Mouse (Mus musculus) limb, embryonic 11.5 days (tissue): ENCODE results near the gene AI481877. TPM values are rescaled to one million over a fixed set of nuclear protein-coding genes. Genes with fewer than 3 reads are reported as not detected.

Source experiments
- ATAC-seq: fragments of 200-750 bp; cut with Nextera tagmentation; 2 replicates; pipeline ENCODE4 v1.8.0; 2017; ENCODE audit warnings: low read depth; ENCODE audit not compliant: insufficient number of reproducible peaks, low FRiP score, low TSS enrichment
- DNase-seq: peaks from one replicate; pipeline ENCODE4 v3.0.0-alpha.2; 2015; ENCODE audit warnings: low spot score
- H3K27ac ChIP-seq: fragments of 300-500 bp; sonication (generic); replicated peaks from 2 replicates; pipeline ENCODE4 v1.5.1; 2014; ENCODE audit warnings: low read depth, mild to moderate bottlenecking, low read length
- H3K27me3 ChIP-seq: fragments of 300-500 bp; sonication (generic); 2 replicates; pipeline ENCODE4 v1.6.1; 2014; ENCODE audit warnings: mild to moderate bottlenecking, low read length, mixed read lengths; ENCODE audit not compliant: control insufficient read depth, insufficient read depth
- H3K36me3 ChIP-seq: fragments of 300-500 bp; sonication (generic); 2 replicates; pipeline ENCODE4 v1.6.1; 2014; ENCODE audit warnings: mild to moderate bottlenecking, low read length, moderate library complexity, mixed read lengths; ENCODE audit not compliant: control insufficient read depth, insufficient read depth
- H3K4me1 ChIP-seq: fragments of 300-500 bp; sonication (generic); 2 replicates; pipeline ENCODE4 v1.6.1; 2014; ENCODE audit warnings: low read length, mixed read lengths; ENCODE audit not compliant: control insufficient read depth, insufficient read depth
- H3K4me2 ChIP-seq: fragments of 300-500 bp; sonication (generic); 2 replicates; pipeline ENCODE4 v1.6.1; 2014; ENCODE audit warnings: low read depth, mild to moderate bottlenecking, moderate library complexity; ENCODE audit not compliant: severe bottlenecking
- H3K4me3 ChIP-seq: fragments of 300-500 bp; sonication (generic); 2 replicates; pipeline ENCODE4 v1.5.1; 2014; ENCODE audit warnings: low read depth, low read length
- H3K9ac ChIP-seq: fragments of 300-500 bp; sonication (generic); 2 replicates; pipeline ENCODE4 v1.6.1; 2014; ENCODE audit warnings: mild to moderate bottlenecking, low read length
- H3K9me3 ChIP-seq: fragments of 300-500 bp; sonication (generic); 2 replicates; pipeline ENCODE4 v1.6.1; 2016; ENCODE audit warnings: low read length; ENCODE audit not compliant: control insufficient read depth
- WGBS: fragments of 180-500 bp; shearing (Covaris S2); extraction: QIAGEN DNeasy Blood & Tissue Kit; methylation state at CpG from one replicate; pipeline ENCODE4 v1.1.7; 2014; 5-methylcytosine and 5-hydroxymethylcytosine counted together
- polyA plus RNA-seq: library from polyadenylated mRNA; unstranded; fragments of >200 nt; fragmentation: Nextera tagmentation; extraction: Ambion mirVana; gene quantifications from 2 replicates; pipeline ENCODE4 v1.2.1, GENCODE M21; 2014

Gene AI481877
- polyA plus RNA-seq, 1 experiment from 2014 or later: not detected

DNA sequence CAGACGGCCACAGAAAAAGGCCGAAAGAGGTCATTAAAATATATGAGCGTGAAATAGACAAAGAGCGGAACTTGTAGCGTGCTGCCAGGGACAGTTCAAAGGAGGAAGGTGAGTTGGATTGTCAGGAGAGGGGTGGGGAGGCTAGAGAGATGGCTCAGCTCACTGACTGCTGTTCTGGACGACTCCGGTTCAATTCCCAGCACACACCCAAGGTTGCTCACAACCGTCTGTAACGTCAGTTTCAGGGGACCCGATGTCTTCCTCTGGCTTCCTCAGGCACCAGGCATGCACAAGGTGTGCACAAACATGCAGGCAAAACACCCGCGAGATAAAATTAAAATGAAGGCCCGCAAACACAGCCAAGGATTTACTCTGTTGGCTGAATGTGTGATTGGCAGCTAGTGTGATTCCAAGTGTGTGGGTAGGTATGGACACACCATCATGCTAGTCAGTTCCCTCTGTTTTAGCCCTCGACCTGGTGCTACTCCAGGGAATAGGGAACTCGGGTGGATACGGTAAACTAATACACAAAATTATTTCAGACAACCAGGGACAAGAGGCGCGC, 102.9 kb downstream of the AI481877 start:
- ATAC-seq (no peak), DNase-seq (no peak)
- H3K4me1 ChIP-seq: no peaks in the 10 kb centered on the region
- no peaks in the 10 kb centered on the region for H3K36me3 ChIP-seq
- H3K9ac ChIP-seq: peak overlapping the region; percentile 92
- no peak overlapping the region for H3K27ac ChIP-seq
- H3K4me3 ChIP-seq: peak overlapping the region; percentile 82
- no peaks in the 10 kb centered on the region for H3K9me3 ChIP-seq
- H3K27me3 ChIP-seq: no peaks in the 10 kb centered on the region
- WGBS: 62% methylated on average over 18 of the region's 18 CpGs
- peak overlapping the region; percentile 66 for H3K4me2 ChIP-seq

DNA sequence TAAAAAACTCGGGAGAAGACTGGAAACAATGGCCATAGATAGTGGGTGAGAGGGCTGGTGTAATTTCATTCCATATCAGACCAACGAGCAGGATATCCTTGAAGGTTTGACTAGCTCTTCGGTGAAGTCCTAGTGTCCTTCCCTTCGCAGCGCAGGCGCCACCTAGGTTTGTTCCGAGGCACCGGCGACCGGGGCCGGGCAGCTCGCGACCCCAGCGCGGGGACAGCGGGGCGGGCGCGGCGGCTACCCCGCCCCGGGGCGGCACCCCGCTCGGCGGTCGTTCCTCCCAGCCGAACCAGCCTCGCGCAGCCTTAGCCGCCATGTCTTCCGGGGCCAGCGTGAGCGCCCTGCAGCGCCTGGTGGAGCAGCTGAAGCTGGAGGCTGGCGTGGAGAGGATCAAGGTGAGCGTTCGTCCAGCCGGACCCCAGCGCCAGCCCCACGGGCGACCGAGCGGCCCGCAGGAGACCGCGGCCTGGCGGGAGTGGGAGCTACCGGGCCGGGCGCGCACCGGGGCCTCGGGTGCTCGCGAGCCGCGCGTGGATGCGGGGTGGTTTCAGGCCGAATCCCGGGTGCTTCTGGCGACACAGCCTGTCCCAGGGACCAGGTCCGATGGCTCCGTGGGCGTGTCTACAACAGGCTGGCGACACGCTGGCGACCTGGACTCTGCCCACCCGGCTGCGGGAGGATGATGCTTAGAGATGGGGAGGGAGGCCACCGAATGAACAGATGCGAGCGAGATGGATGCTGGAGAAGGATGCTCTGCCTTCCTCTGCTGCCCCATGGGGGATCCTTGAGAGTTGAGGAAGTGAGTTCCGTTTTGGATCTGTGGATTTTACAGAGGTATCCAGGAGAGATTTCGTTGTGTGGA, 103.6 kb downstream of the AI481877 start, which contains the start of gene Gng10:
Gene Gng10 (plus strand): TSS at position 171 of the 868 bp plus-strand sequence.
- 7% methylated on average over 74 of the region's 76 CpGs for WGBS
- peak; percentile 71 for DNase-seq
- H3K9ac ChIP-seq: peak within 1 kb of the TSS; percentile 92
- H3K27me3 ChIP-seq: no peaks in the 10 kb centered on the region
- no peaks in the 10 kb centered on the region for H3K4me1 ChIP-seq
- no peaks in the 10 kb centered on the region for H3K9me3 ChIP-seq
- H3K36me3 ChIP-seq: no peaks in the 10 kb centered on the region
- peak within 1 kb of the TSS; percentile 66 for H3K4me2 ChIP-seq
- ATAC-seq: peak; percentile 87
- H3K4me3 ChIP-seq: peak within 1 kb of the TSS; percentile 82
- no peak within 1 kb of the TSS for H3K27ac ChIP-seq

- H3K27ac ChIP-seq: no peak overlapping the region
- H3K4me3 ChIP-seq: peak overlapping the region; percentile 82
- no peaks in the 10 kb centered on the region for H3K4me1 ChIP-seq
- H3K9ac ChIP-seq: peak overlapping the region; percentile 92; the same call in 1 of the 2 replicates
- no peaks in the 10 kb centered on the region for H3K36me3 ChIP-seq
- no peaks in the 10 kb centered on the region for H3K9me3 ChIP-seq
- H3K27me3 ChIP-seq: no peaks in the 10 kb centered on the region
- H3K4me2 ChIP-seq: peak overlapping the region; percentile 66
- 0 out of 2 replicates have a peak, but pooled peaks have one; percentile 31 for ATAC-seq
- DNase-seq: no peak
- 80% methylated on average over 10 of the region's 10 CpGs for WGBS
Observed at GRCm38 (mm10) chr4:59034325-59034917, 104.4 kb downstream of the AI481877 start.

GRCm38 (mm10) chr4:59016922-59017321, 121.9 kb downstream of the AI481877 start:
- Histone ChIP-seq H3K4me3 (no peak overlapping the region), H3K27me3 (no peaks in the 10 kb centered on the region), H3K4me1 (no peaks in the 10 kb centered on the region), H3K9me3 (no peaks in the 10 kb centered on the region), H3K27ac (no peak overlapping the region), H3K36me3 (peaks cover 6% of the 10 kb centered on the region; the same call in 1 of the 2 replicates), H3K4me2 (no peak overlapping the region), H3K9ac (no peak overlapping the region)
- DNase-seq (no peak), ATAC-seq (no peak)
- WGBS: 93% methylated on average over 2 of the region's 2 CpGs

DNA sequence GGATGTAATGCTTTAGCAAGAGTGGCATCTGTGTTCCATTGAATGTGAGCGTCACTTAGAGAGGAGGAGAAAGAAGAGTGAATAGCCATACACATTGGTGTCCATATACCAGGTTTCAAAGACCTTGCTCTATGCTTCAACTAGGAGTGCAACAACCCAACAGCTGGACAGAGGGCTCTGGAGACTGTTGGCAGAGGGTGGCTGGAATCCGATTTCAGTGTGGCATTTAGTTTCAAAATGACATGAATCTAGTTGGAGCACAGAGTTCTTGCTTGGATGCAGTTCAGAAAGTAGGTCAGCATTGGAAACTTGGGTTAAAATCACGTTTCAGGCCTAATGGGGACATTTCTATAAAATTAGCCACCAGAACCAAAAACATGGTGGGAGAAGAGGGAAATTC, 123.6 kb downstream of the AI481877 start:
- ATAC-seq (no peak), DNase-seq (no peak)
- Histone ChIP-seq H3K4me1 (no peaks in the 10 kb centered on the region), H3K36me3 (peaks cover 3% of the 10 kb centered on the region; the same call in 1 of the 2 replicates), H3K27me3 (no peaks in the 10 kb centered on the region), H3K9ac (no peak overlapping the region), H3K9me3 (no peaks in the 10 kb centered on the region), H3K4me2 (no peak overlapping the region), H3K27ac (no peak overlapping the region), H3K4me3 (no peak overlapping the region)
- WGBS: 91% methylated on average over 3 of the region's 3 CpGs

- Histone ChIP-seq H3K36me3 (no peaks in the 10 kb centered on the region; the same call in 1 of the 2 replicates), H3K4me3 (no peak overlapping the region), H3K27ac (no peak overlapping the region), H3K9me3 (no peaks in the 10 kb centered on the region), H3K27me3 (no peaks in the 10 kb centered on the region), H3K9ac (no peak overlapping the region), H3K4me2 (no peak overlapping the region), H3K4me1 (no peaks in the 10 kb centered on the region)
- 85% methylated on average over 3 of the region's 3 CpGs for WGBS
- ATAC-seq (no peak), DNase-seq (no peak)
Observed at GRCm38 (mm10) chr4:59011446-59011845, 127.3 kb downstream of the AI481877 start.

DNA sequence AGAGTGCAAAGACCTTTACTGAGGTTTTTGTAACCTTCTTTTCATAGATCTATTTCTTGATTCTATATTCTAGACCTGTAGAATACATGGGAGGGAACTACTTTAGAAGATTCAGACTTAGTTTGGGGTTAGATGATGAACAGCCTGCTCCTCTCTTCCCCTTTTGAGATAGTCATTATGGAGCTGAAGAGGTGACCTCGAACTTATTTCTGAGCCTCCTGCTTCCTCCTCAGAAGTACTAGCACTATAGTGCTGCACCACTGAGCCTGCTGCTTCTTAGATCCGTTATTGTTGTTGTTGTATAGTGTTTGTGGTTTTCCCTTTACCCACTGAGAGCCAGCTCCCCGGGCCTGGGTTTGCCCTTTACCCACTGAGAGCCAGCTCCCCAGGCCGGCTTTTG, 129.1 kb downstream of the AI481877 start:
- 0 out of 2 replicates have a peak, but pooled peaks cover 2% of the 10 kb centered on the region for H3K4me1 ChIP-seq
- H3K27me3 ChIP-seq: no peaks in the 10 kb centered on the region
- H3K9me3 ChIP-seq: no peaks in the 10 kb centered on the region
- H3K9ac ChIP-seq: no peak overlapping the region
- WGBS: 80% methylated on average over 4 of the region's 4 CpGs
- no peak overlapping the region for H3K4me2 ChIP-seq
- H3K36me3 ChIP-seq: no peaks in the 10 kb centered on the region
- DNase-seq: no peak
- H3K4me3 ChIP-seq: no peak overlapping the region
- no peak overlapping the region for H3K27ac ChIP-seq
- no peak for ATAC-seq

DNA sequence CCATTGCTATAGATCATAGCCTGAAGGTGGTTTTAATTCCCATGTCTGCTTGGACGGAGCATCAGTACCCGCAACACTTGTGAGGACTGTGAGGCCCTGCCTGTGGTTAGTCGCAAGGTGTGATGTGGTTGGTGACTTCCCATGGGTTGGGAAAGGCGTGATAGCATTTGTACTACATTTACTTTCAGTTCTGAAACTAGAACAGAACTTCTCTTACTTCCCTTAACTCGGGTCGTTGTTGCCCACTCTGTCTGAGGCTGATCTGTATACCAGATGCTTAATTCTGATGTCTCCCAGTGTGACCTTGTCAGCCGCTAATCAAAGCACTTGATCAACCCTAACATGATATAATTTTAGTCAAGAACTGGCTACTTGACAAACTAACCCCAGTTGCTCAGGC, 129.6 kb downstream of the AI481877 start:
- Histone ChIP-seq H3K27me3 (no peaks in the 10 kb centered on the region), H3K36me3 (no peaks in the 10 kb centered on the region), H3K27ac (no peak overlapping the region), H3K9ac (no peak overlapping the region), H3K4me3 (no peak overlapping the region), H3K9me3 (no peaks in the 10 kb centered on the region), H3K4me1 (0 out of 2 replicates have a peak, but pooled peaks cover 5% of the 10 kb centered on the region), H3K4me2 (no peak overlapping the region)
- WGBS: 91% methylated on average over 7 of the region's 7 CpGs
- no peak for DNase-seq
- ATAC-seq: no peak
